Mouse (Mus musculus) adrenal gland, adult 18-20 months (tissue): ENCODE data around the gene Vmn1r55. TPM values are rescaled to one million over a fixed set of nuclear protein-coding genes. Genes with fewer than 3 reads are reported as not detected.
"Not testable (repeated sequence)": the region's sequence is repeated elsewhere in the genome, so short reads cannot be mapped to it uniquely, and the experiment has no call there.

Source experiments
- DNase-seq, 2 experiments: peaks; one replicate each; pipeline ENCODE4 v3.0.0; 2021 to 2022; ENCODE audit warnings: low spot score in 2 of 2
- microRNA-seq, 2 experiments: library from miRNA; unstranded; fragments of <30 nt; microRNA quantifications; one replicate each; pipeline ENCODE4 v1.2.0; 2021; ENCODE audit warnings: borderline number of aligned reads in 2 of 2
- total RNA-seq, 2 experiments: library from RNA; stranded (reverse); gene quantifications; 1 replicate in 1 of 2; 2 replicates in 1 of 2; pipeline ENCODE4 v1.2.3; 2021

Gene Vmn1r55
- total RNA-seq, 2 experiments from 2014 or later: not detected

DNA sequence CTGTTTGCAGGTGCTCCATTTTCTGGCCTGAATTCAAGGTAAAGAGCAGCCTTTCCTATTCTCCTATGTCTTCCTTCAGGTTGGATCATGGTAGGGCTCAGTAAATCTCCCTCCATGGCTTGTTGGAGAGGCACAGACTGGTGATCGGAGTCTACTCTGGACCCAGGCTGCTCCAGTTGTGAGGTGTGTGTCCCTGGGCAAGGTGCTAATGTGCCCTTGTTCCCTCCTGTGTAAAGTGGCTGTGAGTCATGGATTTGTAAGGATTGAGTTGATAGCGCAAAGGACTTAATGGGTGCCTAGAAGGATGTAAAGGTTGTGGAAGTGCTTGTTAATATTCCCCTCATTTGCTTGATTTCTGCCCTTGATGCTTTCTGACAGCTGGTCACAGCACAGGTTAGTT, 67.5 kb downstream of the Vmn1r55 start:
- DNase-seq: no peak

DNA sequence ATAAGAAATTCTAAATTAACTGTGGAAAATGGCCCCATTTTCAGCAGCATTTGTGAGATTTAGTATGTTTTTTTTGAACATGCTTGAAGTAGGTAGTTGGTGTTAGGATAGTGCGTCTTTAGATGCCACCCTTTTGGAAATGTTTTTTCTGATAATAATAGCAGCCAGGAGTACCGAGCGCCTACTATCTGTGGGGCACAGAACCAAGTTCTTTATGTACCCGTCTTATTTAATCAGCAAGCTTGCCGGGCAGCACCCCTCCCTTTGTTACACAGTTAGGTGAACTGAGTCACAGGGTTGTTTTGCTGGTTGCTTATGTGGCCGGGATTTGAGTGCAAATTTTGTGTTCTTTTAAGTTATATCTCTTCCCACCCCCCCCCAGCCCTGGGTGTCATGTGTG, 68.2 kb downstream of the Vmn1r55 start:
- DNase-seq: no peak

- DNase-seq: no peak
Observed at GRCm38 (mm10) chr7:5080815-5081214, 68.7 kb downstream of the Vmn1r55 start.

DNA sequence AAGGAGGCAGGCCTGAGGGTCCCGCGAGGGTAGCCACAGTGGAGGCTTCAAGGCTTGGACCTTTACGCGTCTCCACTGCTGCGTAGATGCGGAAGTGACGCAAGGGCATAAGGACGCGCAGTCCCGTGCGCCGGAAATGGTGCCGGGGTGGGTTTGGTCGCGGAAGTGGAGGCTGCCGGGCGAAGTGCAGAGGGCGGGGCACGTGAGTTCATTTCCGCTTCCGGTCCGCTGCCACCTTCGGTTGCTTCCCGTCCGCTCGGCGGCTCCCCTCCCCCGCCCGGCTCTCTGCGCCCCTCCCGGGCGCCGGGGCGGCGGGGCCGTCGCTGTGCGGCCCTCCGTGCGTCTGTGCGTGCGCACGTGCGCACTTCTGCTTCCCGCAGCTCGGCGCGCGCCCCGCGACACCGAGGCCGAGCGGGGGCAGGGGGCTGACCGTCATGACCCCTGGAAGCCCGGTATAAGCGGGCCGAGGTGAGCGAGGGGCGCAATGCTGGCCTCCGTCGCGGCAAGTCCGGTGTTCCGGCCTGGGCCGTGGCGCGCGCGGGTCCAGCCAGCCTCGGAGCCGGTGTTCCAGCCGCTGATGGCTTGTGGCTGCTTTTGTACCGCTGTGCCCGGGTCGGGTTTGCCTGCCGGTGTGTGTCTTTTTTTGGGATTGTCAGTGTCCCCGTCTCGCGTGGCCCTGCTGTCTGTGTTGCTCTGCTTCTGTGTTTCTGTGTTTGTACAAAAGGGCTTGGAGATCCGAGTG, 69.3 kb downstream of the Vmn1r55 start, which contains the start of gene Epn1:
TSS of gene Epn1 (plus strand) at position 226 of the 742 bp plus-strand sequence.
- DNase-seq: peak; percentile 94 to 95

- DNase-seq: not testable (repeated sequence)
Observed at GRCm38 (mm10) chr7:5079365-5080009, 70.0 kb downstream of the Vmn1r55 start.

Small RNA genes within 50 kb of the gene (microRNA-seq; reads per million reads assigned to microRNA genes)
- gene Gm26217: 0 reads per million in 2 experiments

Other genes starting within 250 kb of the Vmn1r55 start
- gene Gm36210, start 243.2 kb downstream of the Vmn1r55 start, total RNA-seq: not detected
- gene Zfp628, start 234.5 kb downstream of the Vmn1r55 start, total RNA-seq: 10 to 100 TPM; 13.9 to 17.2 TPM
- gene Nat14, start 227.6 kb downstream of the Vmn1r55 start, total RNA-seq: 10 to 100 TPM in 1 of 2 experiments, 1 to 10 TPM in 1; 9.8 to 11.6 TPM
- 1 to 10 TPM; 2.2 to 2.5 TPM for gene Ssc5d, start 223.9 kb downstream of the Vmn1r55 start, total RNA-seq
- gene Sbk2, start 185.3 kb downstream of the Vmn1r55 start, total RNA-seq: 1 to 10 TPM in 1 of 2 experiments, under 1 TPM in 1; 0.96 to 2.5 TPM
- gene Sbk3, start 178.5 kb downstream of the Vmn1r55 start, total RNA-seq: under 1 TPM; 0.13 to 0.22 TPM
- gene Zfp579, start 153.5 kb downstream of the Vmn1r55 start, total RNA-seq: 10 to 100 TPM; 15.9 to 25.4 TPM
- gene Zfp524, start 135.3 kb downstream of the Vmn1r55 start, total RNA-seq: 10 to 100 TPM; 10.2 to 11.5 TPM
- 10 to 100 TPM; 21.7 to 22.5 TPM for gene Fiz1, start 135.0 kb downstream of the Vmn1r55 start, total RNA-seq
- gene Gm44973, start 134.2 kb downstream of the Vmn1r55 start, total RNA-seq: not detected
- 10 to 100 TPM; 24.4 to 24.5 TPM for gene Zfp865, start 129.3 kb downstream of the Vmn1r55 start, total RNA-seq
- 1 to 10 TPM; 1.5 to 2.6 TPM for gene Ccdc106, start 129.1 kb downstream of the Vmn1r55 start, total RNA-seq
- gene 4632433K11Rik, start 115.6 kb downstream of the Vmn1r55 start, total RNA-seq: not detected
- 1 to 10 TPM; 3.4 to 4.1 TPM for gene Zfp784, start 111.2 kb downstream of the Vmn1r55 start, total RNA-seq
- 1 to 10 TPM; 5.1 to 5.7 TPM for gene Zfp580, start 98.1 kb downstream of the Vmn1r55 start, total RNA-seq
- 100 to 1,000 TPM; 145 to 156 TPM for gene U2af2, start 87.5 kb downstream of the Vmn1r55 start, total RNA-seq
- 100 to 1,000 TPM; 140 to 142 TPM for gene Epn1, start 69.4 kb downstream of the Vmn1r55 start, total RNA-seq
- under 1 TPM in 1 of 2 experiments, not detected in 1; 0.22 TPM for gene Rfpl4, start 32.7 kb downstream of the Vmn1r55 start, total RNA-seq
- 1 to 10 TPM; 1.5 to 2.0 TPM for gene Rasl2-9, start 23.7 kb downstream of the Vmn1r55 start, total RNA-seq
- gene Vmn1r56, start 47.1 kb upstream of the Vmn1r55 start, total RNA-seq: not detected
- not detected for gene Vmn1r57, start 68.8 kb upstream of the Vmn1r55 start, total RNA-seq
- not detected for gene Gm5065, start 200.9 kb upstream of the Vmn1r55 start, total RNA-seq
- gene Nlrp2, start 201.4 kb upstream of the Vmn1r55 start, total RNA-seq: not detected